Comparison of ENCODE assay signal across 23 mouse cellular contexts in the genomic region with DNA sequence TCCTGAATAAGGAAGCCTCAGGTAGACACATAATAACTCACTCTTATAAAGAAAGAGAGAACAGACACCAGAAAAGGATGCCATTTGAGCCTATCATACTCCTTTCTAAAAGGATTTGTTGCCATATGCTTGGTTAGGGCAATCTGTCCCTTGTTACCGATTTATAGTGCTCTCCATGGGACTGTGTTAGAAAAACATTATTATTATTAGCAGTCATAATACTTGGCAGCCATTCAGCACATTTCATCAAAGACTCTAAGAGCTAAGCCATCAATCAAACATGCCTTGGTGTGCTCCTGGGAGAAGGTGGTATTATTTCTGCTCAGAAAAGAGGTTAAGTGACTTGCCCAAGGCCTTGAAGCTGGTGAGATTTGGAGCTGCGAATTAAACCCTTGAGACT.
"Had no signal": no experiment of that assay in that cellular context is flagged by ENCODE, and none has a peak within 500 bp of the region (broad histone marks: within the 10 kb centered on the region; RNA-seq: fewer than 3 reads in every experiment).

No protein-coding gene starts in this region.

- H3K9me3 ChIP-seq: kidney, embryonic 15.5 days; limb, embryonic 10.5 days; limb, embryonic 13.5 days; liver, embryonic 12.5 days; liver, embryonic 15.5 days; lung, embryonic 15.5 days; megakaryocyte, embryonic 14.5 days; midbrain, embryonic 12.5 days; neural tube, embryonic 12.5 days had no signal

- H3K27me3 ChIP-seq: kidney, embryonic 15.5 days; limb, embryonic 13.5 days; liver, embryonic 12.5 days; liver, embryonic 15.5 days; lung, embryonic 15.5 days; megakaryocyte, embryonic 14.5 days; midbrain, embryonic 12.5 days; neural tube, embryonic 12.5 days had no signal

- DNase-seq: kidney, adult 11 months; kidney, adult 8-10 months; kidney, postnatal 10 days; kidney, postnatal 36 days; liver; lung, adult 18-20 months; lung, postnatal 10 days; lung, postnatal 36 days; right cerebral cortex, postnatal 14 days; right cerebral cortex, postnatal 4 days; thymus, adult 2 months; thymus, postnatal 14 days; thymus, postnatal 4 days had no signal

- H3K4me3 ChIP-seq: kidney, embryonic 15.5 days; limb, embryonic 10.5 days; limb, embryonic 13.5 days; liver, embryonic 12.5 days; liver, embryonic 15.5 days; lung, embryonic 15.5 days; megakaryocyte, embryonic 14.5 days; midbrain, embryonic 12.5 days; neural tube, embryonic 12.5 days had no signal

- ATAC-seq: liver, embryonic 12.5 days had no signal

- H3K4me1 ChIP-seq: kidney, embryonic 15.5 days; limb, embryonic 10.5 days; limb, embryonic 13.5 days; liver, embryonic 12.5 days; liver, embryonic 15.5 days; lung, embryonic 15.5 days; megakaryocyte, embryonic 14.5 days; midbrain, embryonic 12.5 days; neural tube, embryonic 12.5 days had no signal

- H3K27ac ChIP-seq: kidney, embryonic 15.5 days; limb, embryonic 10.5 days; limb, embryonic 13.5 days; liver, embryonic 12.5 days; liver, embryonic 15.5 days; lung, embryonic 15.5 days; midbrain, embryonic 12.5 days; neural tube, embryonic 12.5 days; stomach, postnatal 0 days had no signal

- H3K9ac ChIP-seq: kidney, embryonic 15.5 days; limb, embryonic 13.5 days; liver, embryonic 12.5 days; liver, embryonic 15.5 days; lung, embryonic 15.5 days; midbrain, embryonic 12.5 days; neural tube, embryonic 12.5 days had no signal

- H3K4me2 ChIP-seq: kidney, embryonic 15.5 days; limb, embryonic 13.5 days; liver, embryonic 12.5 days; liver, embryonic 15.5 days; lung, embryonic 15.5 days; midbrain, embryonic 12.5 days; neural tube, embryonic 12.5 days had no signal

- H3K36me3 ChIP-seq: kidney, embryonic 15.5 days; limb, embryonic 10.5 days; limb, embryonic 13.5 days; liver, embryonic 12.5 days; liver, embryonic 15.5 days; lung, embryonic 15.5 days; midbrain, embryonic 12.5 days; neural tube, embryonic 12.5 days had no signal
